Mouse (Mus musculus): ENCODE measurements around the gene Cfap97. TPM values are rescaled to one million over a fixed set of nuclear protein-coding genes. Genes with fewer than 3 reads are reported as not detected.

Gene Cfap97
- polyA plus RNA-seq, 1 experiment = 2.4 TPM

DNA sequence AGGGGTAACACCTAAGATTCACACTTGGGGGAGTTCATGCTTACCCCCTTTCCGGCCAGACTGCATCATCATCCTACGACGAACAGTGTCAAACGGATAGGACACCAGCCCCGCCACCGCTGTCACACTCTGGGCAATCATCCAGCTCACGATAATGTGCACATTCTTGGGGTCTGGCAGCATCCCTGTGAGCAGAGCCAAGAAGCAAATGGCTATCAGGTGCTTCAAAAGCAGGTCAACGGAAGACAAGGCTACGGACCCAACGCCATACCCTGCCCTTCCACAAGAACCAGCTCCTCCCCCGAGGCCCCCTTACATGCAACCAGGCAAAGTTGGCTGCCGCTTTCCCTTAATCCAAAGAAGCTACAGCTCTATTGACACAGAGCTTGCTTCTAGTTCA lies 56.8 kb downstream of the Cfap97 start:
- peaks cover 34% of the 10 kb centered on the region for H3K79me2 ChIP-seq (ENCODE audit: control insufficient read depth, insufficient read depth)
- H3K27me3 ChIP-seq (ENCODE audit: control insufficient read depth, insufficient read depth, insufficient read length) = no peaks in the 10 kb centered on the region
- no peak for TF ChIP-seq MAX (IDR thresholded peaks at IDR 0.05)
- H3ac ChIP-seq (ENCODE audit: control insufficient read depth, insufficient read length, low read depth) = no peak overlapping the region
- H3K79me3 ChIP-seq (ENCODE audit: low read depth) = peaks cover 28% of the 10 kb centered on the region
- H3K36me3 ChIP-seq (ENCODE audit: control insufficient read depth, insufficient read depth) = peaks cover 60% of the 10 kb centered on the region
- H3K4me3 ChIP-seq (ENCODE audit: insufficient read depth, poor library complexity, severe bottlenecking) = no peak overlapping the region

DNA sequence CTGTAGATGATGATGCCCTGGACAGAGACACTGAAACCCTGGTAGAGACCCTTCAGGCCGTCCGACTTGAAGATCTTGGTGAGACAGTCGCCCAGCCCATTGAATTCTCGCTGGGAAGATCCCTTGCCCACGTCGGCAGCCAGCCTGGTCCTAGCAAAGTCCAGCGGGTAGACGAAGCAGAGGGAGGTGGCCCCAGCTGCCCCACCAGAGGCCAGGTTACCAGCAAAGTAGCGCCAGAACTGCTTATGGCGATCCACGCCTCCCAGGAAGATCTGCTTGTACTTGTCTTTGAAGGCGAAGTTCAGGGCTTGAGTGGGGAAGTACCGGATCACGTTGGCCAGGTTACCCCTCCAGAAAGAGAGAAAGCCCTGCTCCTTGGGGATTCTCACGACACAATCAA lies 57.5 kb downstream of the Cfap97 start:
- no peak for TF ChIP-seq MYOD1 (IDR thresholded peaks at IDR 0.05; ENCODE audit: control insufficient read depth, insufficient read length, low read depth)
- TF ChIP-seq CEBPB (IDR thresholded peaks at IDR 0.05; ENCODE audit: low read depth) = no peak
- TF ChIP-seq USF1 (IDR thresholded peaks at IDR 0.05; ENCODE audit: low read depth) = no peak
- TF ChIP-seq CTCF (IDR thresholded peaks at IDR 0.05; ENCODE audit: control insufficient read depth, insufficient read depth, insufficient read length) = no peak
- TF ChIP-seq FOSL1 (IDR thresholded peaks at IDR 0.05; ENCODE audit: insufficient read depth, low read length, poor library complexity, severe bottlenecking) = no peak
- no peak for TF ChIP-seq MAX (IDR thresholded peaks at IDR 0.05)
- no peak for TF ChIP-seq MYOG (IDR thresholded peaks at IDR 0.05; ENCODE audit: control insufficient read depth, extremely low read depth, insufficient read length)
- H3K79me2 ChIP-seq (ENCODE audit: control insufficient read depth, insufficient read depth) = peaks cover 34% of the 10 kb centered on the region
- H3ac ChIP-seq (ENCODE audit: control insufficient read depth, insufficient read length, low read depth) = peak overlapping the region; percentile 70
- peaks cover 55% of the 10 kb centered on the region for H3K36me3 ChIP-seq (ENCODE audit: control insufficient read depth, insufficient read depth)
- H3K4me3 ChIP-seq (ENCODE audit: insufficient read depth, poor library complexity, severe bottlenecking) = peak overlapping the region; percentile 65
- H3K79me3 ChIP-seq (ENCODE audit: low read depth) = peaks cover 28% of the 10 kb centered on the region
- no peaks in the 10 kb centered on the region for H3K27me3 ChIP-seq (ENCODE audit: control insufficient read depth, insufficient read depth, insufficient read length)

DNA sequence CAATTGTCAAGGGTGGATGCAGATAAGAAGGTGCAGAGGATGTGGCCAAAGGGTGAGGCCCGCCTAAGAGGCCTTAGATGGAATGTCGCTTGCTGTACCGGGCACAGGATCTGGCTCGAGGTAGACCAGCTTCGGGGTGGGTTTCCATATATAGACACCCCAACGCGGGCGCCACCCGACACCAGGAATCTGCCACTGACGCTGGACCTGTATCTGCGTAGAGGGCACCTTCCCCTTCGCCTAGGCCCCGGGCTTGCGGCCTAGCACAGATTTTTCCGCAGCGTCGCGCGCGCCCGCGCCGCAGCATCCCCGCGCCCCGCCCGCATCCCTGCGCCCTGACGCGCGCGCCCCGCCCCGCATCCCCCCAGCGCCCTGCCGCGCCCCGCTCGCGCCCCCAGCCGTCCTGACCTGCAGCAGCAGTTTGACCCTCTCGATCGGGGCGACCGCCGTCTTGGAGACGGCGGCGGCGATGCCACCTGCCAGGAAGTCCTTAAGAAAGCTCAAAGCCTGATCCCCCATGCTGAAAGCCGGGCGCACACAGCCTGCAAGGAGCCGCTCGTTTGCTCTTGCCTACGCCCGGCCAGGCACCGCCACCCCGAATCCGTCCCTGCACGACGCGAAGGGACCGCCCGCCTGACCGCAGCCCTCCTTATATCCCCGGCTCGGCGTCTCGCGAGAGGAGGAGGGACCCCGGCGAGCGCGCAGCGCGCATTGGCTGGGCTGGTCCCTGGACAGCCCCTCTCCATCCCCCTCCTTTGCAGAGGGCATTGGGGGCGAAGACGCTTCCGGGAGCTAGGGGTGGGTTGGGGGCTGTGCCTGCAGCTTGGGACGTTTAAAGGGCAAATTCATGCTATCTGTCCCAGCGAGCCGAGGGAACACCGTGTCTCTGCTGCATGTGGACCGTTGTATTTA lies 59.1 kb downstream of the Cfap97 start, which contains the start of gene Slc25a4:
Slc25a4 (minus strand) TSS at position 881 of the 912 bp plus-strand sequence.
- peaks cover 28% of the 10 kb centered on the region for H3K79me3 ChIP-seq (ENCODE audit: low read depth)

DNA sequence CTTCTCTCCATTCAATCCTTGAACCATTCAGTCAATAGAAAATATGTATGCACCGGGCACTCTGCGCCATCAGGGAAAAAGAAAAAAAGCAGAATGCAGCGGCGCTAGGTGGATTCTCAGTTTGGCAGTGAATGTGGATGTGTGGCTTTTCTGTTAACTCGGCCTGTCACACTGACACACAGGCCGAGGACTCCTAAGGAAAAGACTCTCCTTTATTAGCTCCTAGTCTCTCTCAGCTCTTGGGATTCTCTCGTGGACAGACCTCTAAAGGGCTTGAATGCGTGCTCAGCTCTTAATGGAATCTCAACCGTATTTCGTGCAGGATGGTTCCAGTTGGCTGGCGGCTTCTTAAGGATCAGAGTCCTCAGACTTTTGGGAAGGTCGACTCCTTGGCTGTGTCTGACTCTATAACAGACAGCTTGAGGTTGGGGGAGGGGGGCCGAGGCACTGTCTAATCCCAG lies 60.1 kb downstream of the Cfap97 start:
- H3K27me3 ChIP-seq (ENCODE audit: control insufficient read depth, insufficient read depth, insufficient read length) = no peaks in the 10 kb centered on the region
- no peak overlapping the region for H3K4me3 ChIP-seq (ENCODE audit: insufficient read depth, poor library complexity, severe bottlenecking)
- H3K79me3 ChIP-seq (ENCODE audit: low read depth) = peaks cover 28% of the 10 kb centered on the region
- TF ChIP-seq MYOD1 (IDR thresholded peaks at IDR 0.05; ENCODE audit: control insufficient read depth, insufficient read length, low read depth) = no peak
- peaks cover 29% of the 10 kb centered on the region for H3K36me3 ChIP-seq (ENCODE audit: control insufficient read depth, insufficient read depth)
- peaks cover 34% of the 10 kb centered on the region for H3K79me2 ChIP-seq (ENCODE audit: control insufficient read depth, insufficient read depth)
- no peak overlapping the region for H3ac ChIP-seq (ENCODE audit: control insufficient read depth, insufficient read length, low read depth)

More for the DNA sequence above, 59.1 kb downstream of the Cfap97 start, which contains the start of gene Slc25a4:
- H3K4me3 ChIP-seq (ENCODE audit: insufficient read depth, poor library complexity, severe bottlenecking) = peak within 1 kb of the TSS; percentile 65
- peak within 1 kb of the TSS; percentile 75 for H3ac ChIP-seq (ENCODE audit: control insufficient read depth, insufficient read length, low read depth)
- H3K36me3 ChIP-seq (ENCODE audit: control insufficient read depth, insufficient read depth) = peaks cover 39% of the 10 kb centered on the region
- TF ChIP-seq USF1 (IDR thresholded peaks at IDR 0.05; ENCODE audit: low read depth) (no peak), FOSL1 (IDR thresholded peaks at IDR 0.05; ENCODE audit: insufficient read depth, low read length, poor library complexity, severe bottlenecking) (no peak), MYOG (IDR thresholded peaks at IDR 0.05; ENCODE audit: control insufficient read depth, extremely low read depth, insufficient read length) (no peak), CEBPB (IDR thresholded peaks at IDR 0.05; ENCODE audit: low read depth) (no peak), MYOD1 (IDR thresholded peaks at IDR 0.05; ENCODE audit: control insufficient read depth, insufficient read length, low read depth) (no peak), CTCF (IDR thresholded peaks at IDR 0.05; ENCODE audit: control insufficient read depth, insufficient read depth, insufficient read length) (no peak), MAX (IDR thresholded peaks at IDR 0.05) (no peak)
- H3K79me2 ChIP-seq (ENCODE audit: control insufficient read depth, insufficient read depth) = peaks cover 34% of the 10 kb centered on the region
- H3K27me3 ChIP-seq (ENCODE audit: control insufficient read depth, insufficient read depth, insufficient read length) = no peaks in the 10 kb centered on the region

DNA sequence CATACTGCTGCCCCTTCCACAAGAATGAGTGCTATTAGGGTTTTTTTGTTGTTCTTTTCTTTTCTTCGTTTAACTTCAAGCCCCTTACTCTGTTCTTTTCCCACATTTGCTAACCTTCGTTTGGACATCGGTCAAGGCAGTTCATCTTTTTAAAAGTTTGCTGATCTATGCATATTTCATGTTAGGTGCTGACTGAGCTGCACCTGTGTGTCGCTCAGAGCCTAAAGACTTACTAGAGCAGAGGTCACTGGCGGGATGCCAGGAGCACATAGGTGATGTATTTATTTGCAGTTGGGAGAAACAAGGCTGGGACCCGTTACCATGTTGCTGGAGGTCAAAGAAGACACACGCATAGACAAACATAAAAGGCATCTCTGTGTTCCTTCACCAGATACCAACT lies 60.6 kb downstream of the Cfap97 start:
- TF ChIP-seq MAX (IDR thresholded peaks at IDR 0.05) (no peak), USF1 (IDR thresholded peaks at IDR 0.05; ENCODE audit: low read depth) (no peak), FOSL1 (IDR thresholded peaks at IDR 0.05; ENCODE audit: insufficient read depth, low read length, poor library complexity, severe bottlenecking) (no peak), CTCF (IDR thresholded peaks at IDR 0.05; ENCODE audit: control insufficient read depth, insufficient read depth, insufficient read length) (no peak), CEBPB (IDR thresholded peaks at IDR 0.05; ENCODE audit: low read depth) (no peak), MYOG (IDR thresholded peaks at IDR 0.05; ENCODE audit: control insufficient read depth, extremely low read depth, insufficient read length) (no peak), MYOD1 (IDR thresholded peaks at IDR 0.05; ENCODE audit: control insufficient read depth, insufficient read length, low read depth) (no peak)
- no peak overlapping the region for H3ac ChIP-seq (ENCODE audit: control insufficient read depth, insufficient read length, low read depth)
- peaks cover 23% of the 10 kb centered on the region for H3K36me3 ChIP-seq (ENCODE audit: control insufficient read depth, insufficient read depth)
- no peak overlapping the region for H3K4me3 ChIP-seq (ENCODE audit: insufficient read depth, poor library complexity, severe bottlenecking)
- H3K79me2 ChIP-seq (ENCODE audit: control insufficient read depth, insufficient read depth) = peaks cover 34% of the 10 kb centered on the region
- peaks cover 27% of the 10 kb centered on the region for H3K79me3 ChIP-seq (ENCODE audit: low read depth)
- no peaks in the 10 kb centered on the region for H3K27me3 ChIP-seq (ENCODE audit: control insufficient read depth, insufficient read depth, insufficient read length)

DNA sequence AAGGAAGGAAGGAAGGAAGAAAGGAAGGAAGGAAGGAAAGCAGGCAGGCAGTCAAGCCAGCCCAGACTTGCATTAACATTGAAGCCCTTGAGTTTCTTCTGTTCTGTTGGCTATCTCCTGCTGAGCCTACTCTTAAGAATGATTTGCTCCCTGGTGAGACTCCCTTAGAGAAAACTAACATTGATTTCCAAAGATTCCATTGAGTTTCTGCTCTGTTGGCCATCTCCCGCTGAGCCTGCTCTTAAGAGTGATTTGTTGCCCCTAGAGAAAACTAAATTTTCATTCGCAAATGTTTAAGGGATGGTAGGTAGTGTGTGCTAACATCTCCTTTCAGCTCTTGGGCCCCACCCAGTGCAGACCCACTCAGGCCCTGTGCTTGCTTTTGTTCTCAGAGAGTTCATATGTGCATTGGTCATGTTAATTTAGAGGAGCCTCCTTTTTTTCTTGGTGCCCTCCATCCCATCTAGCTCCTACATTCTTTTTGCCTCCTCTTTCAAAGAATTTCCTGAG lies 62.5 kb downstream of the Cfap97 start:
- no peak for TF ChIP-seq MYOG (IDR thresholded peaks at IDR 0.05; ENCODE audit: control insufficient read depth, extremely low read depth, insufficient read length)
- TF ChIP-seq MYOD1 (IDR thresholded peaks at IDR 0.05; ENCODE audit: control insufficient read depth, insufficient read length, low read depth) = no peak
- no peaks in the 10 kb centered on the region for H3K27me3 ChIP-seq (ENCODE audit: control insufficient read depth, insufficient read depth, insufficient read length)
- H3K36me3 ChIP-seq (ENCODE audit: control insufficient read depth, insufficient read depth) = peaks cover 5% of the 10 kb centered on the region
- H3K4me3 ChIP-seq (ENCODE audit: insufficient read depth, poor library complexity, severe bottlenecking) = no peak overlapping the region
- peaks cover 16% of the 10 kb centered on the region for H3K79me2 ChIP-seq (ENCODE audit: control insufficient read depth, insufficient read depth)
- H3ac ChIP-seq (ENCODE audit: control insufficient read depth, insufficient read length, low read depth) = no peak overlapping the region
- H3K79me3 ChIP-seq (ENCODE audit: low read depth) = peaks cover 15% of the 10 kb centered on the region

Measured in C2C12 (cell line).